Mouse (Mus musculus) pancreas, adult 10 weeks (tissue): ENCODE measurements around the gene D3Ertd751e. TPM values are rescaled to one million over a fixed set of nuclear protein-coding genes. Genes with fewer than 3 reads are reported as not detected.

Experiments used
- polyA plus RNA-seq: library from polyadenylated mRNA; stranded (reverse); fragments of 350-450 nt; fragmentation: Illumina TruSeq; extraction: RNeasy Lipid Tissue Mini Kit (QIAGEN cat#74804); gene quantifications from one replicate; pipeline ENCODE4 v1.2.3, GENCODE M21; 2015; ENCODE audit warnings: low read depth, low replicate concordance; ENCODE audit not compliant: insufficient read depth

D3Ertd751e gene
- polyA plus RNA-seq: 3.0 TPM

GRCm38 (mm10) chr3:41742278-41742934, at the start of gene D3Ertd751e, which contains the start of gene Sclt1:
D3Ertd751e (plus strand) TSS chr3:41742611.
Sclt1 (minus strand) TSS chr3:41742514.

Other genes with a start within 250 kb of the D3Ertd751e start
- 5.2 TPM for gene Jade1, start 186.9 kb upstream of the D3Ertd751e start, polyA plus RNA-seq
- 5.1 TPM for gene Sclt1, start 97 bp upstream of the D3Ertd751e start, polyA plus RNA-seq